Mouse (Mus musculus) brain, adult 2 months (tissue): ENCODE data around the gene Slc35b1.

Experiments
- DNase-seq: peaks from one replicate; pipeline ENCODE4 v3.0.0; 2011; ENCODE audit warnings: low read depth, low spot score

Slc35b1 gene

GRCm38 (mm10) chr11:95423505-95423904, 39.0 kb downstream of the Slc35b1 start:
- no peak for DNase-seq

- peak; percentile 36 for DNase-seq
These were observed 46.9 kb downstream of the Slc35b1 start for GRCm38 (mm10) chr11:95431344-95431743.

DNA sequence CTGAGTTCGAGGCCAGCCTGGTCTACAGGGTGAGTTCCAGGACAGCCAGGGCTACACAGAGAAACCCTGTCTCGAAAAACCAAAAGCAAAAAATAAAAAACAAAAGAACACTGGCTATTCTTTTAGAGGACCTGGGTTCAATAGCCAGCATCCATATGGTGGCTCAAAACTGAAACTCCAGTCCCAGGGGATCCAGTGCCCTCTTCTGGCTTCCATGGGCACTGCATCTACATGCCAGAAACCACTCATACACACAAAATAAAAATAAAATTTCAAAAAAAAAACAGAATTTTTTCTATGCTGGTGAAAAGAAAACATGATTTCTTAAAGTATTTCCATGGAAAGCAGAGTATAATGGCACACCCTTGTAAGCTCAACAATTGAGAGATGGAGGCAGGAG, 47.7 kb downstream of the Slc35b1 start:
- DNase-seq = no peak
